In the genomic region with DNA sequence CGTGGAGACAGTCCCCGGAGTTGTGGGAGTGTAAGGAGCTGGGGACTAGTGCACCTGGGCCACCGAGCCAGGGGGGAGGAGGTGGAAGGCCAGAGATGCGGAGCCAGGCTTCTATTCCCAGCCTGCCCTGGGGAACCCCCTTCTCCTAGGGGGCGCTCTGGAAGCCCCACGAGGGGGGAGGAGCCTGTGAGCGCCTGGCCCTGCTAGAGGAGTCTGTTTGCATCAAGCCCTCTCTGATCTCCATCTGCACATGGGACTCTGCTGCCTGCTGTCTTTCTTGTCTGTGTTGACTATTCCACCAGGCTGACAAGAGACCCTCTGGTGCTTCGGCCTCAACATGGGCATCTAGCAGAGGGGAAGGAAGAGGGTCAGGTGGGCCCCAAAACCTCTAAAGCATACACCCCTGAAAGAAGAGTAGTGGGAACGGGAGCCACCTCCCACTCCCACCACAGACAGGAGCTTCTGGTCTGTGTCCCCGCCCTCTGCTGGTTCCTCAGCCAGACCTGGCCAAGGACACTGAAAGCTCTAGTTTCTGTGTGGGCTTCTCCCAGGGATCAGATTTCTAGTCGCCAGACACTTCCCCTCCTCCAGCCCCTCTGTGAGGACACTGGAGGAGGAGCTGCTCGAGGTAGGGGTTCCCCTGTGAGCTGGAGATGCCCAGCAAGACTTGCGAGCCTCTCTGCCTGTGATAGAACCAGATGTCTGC, we compare ENCODE assay signal across 9 mouse cellular contexts. TPM values are rescaled to one million over a fixed set of nuclear protein-coding genes. Genes with fewer than 3 reads are reported as not detected.
DNase-seq lines count a peak whose midpoint lies in the region; ATAC-seq lines count a peak whose summit lies in the region.
"Had no signal": no experiment of that assay in that cellular context is flagged by ENCODE, and none has a peak within 500 bp of the region (broad histone marks: within the 10 kb centered on the region; RNA-seq: fewer than 3 reads in every experiment).

No protein-coding gene starts in this region.

- 5% methylated on average over 12 of the region's 13 CpGs for WGBS in kidney, embryonic 15.5 days
- WGBS in embryonic facial prominence, embryonic 13.5 days, result 5% methylated on average over 13 of the region's 13 CpGs

- no peak overlapping the region for H3K9ac ChIP-seq in kidney, embryonic 15.5 days
- peak overlapping the region; percentile 61 for H3K9ac ChIP-seq in embryonic facial prominence, embryonic 13.5 days
- H3K9ac ChIP-seq: liver, embryonic 15.5 days had no signal

- DNase-seq in kidney, adult 11 months, result no peak
- DNase-seq in R1 (ENCODE audit: low read depth, low spot score), result peak; percentile 77
- peak; percentile 56 to 70 for DNase-seq in kidney, postnatal 4 days
- DNase-seq in naive thymus-derived CD4-positive, alpha-beta T cell, adult 2 months (ENCODE audit: low read depth), result peak; percentile 37
- DNase-seq in urinary bladder, adult 2 months (ENCODE audit: low spot score), result no peak

- peak overlapping the region; percentile 92 for H3K4me2 ChIP-seq in kidney, embryonic 15.5 days
- H3K4me2 ChIP-seq in embryonic facial prominence, embryonic 13.5 days, result peak overlapping the region; percentile 74
- H3K4me2 ChIP-seq: liver, embryonic 15.5 days had no signal

- peaks cover 69% of the 10 kb centered on the region for H3K4me1 ChIP-seq in kidney, embryonic 15.5 days
- peaks cover 53% of the 10 kb centered on the region for H3K4me1 ChIP-seq in embryonic facial prominence, embryonic 13.5 days

- peak overlapping the region; percentile 97 for H3K4me3 ChIP-seq in kidney, embryonic 15.5 days (replicated peaks)
- peak overlapping the region; percentile 97 for H3K4me3 ChIP-seq in embryonic facial prominence, embryonic 13.5 days
- H3K4me3 ChIP-seq: liver, embryonic 15.5 days had no signal

- H3K36me3 ChIP-seq in kidney, embryonic 15.5 days, result peaks cover 8% of the 10 kb centered on the region; the same call in 1 of the 2 replicates
- peaks cover 14% of the 10 kb centered on the region for H3K36me3 ChIP-seq in embryonic facial prominence, embryonic 13.5 days
- H3K36me3 ChIP-seq: liver, embryonic 15.5 days had no signal

- no peaks in the 10 kb centered on the region for H3K27me3 ChIP-seq in kidney, embryonic 15.5 days
- H3K27me3 ChIP-seq in embryonic facial prominence, embryonic 13.5 days, result no peaks in the 10 kb centered on the region

- peak overlapping the region; percentile 81 for H3K27ac ChIP-seq in kidney, embryonic 15.5 days
- H3K27ac ChIP-seq in embryonic facial prominence, embryonic 13.5 days, result peak overlapping the region; percentile 76
- H3K27ac ChIP-seq: liver, embryonic 15.5 days had no signal

- no peaks in the 10 kb centered on the region for H3K9me3 ChIP-seq in kidney, embryonic 15.5 days (replicated peaks)
- no peaks in the 10 kb centered on the region for H3K9me3 ChIP-seq in embryonic facial prominence, embryonic 13.5 days
- H3K9me3 ChIP-seq: liver, embryonic 15.5 days had no signal

- peak; percentile 50 for ATAC-seq in kidney, embryonic 15.5 days (replicated peaks; ENCODE audit: low FRiP score)
- no peak for ATAC-seq in embryonic facial prominence, embryonic 13.5 days (ENCODE audit: insufficient number of reproducible peaks, insufficient read depth, low FRiP score, low TSS enrichment, low read depth)
- no peak for ATAC-seq in erythroid progenitor cell, adult 5-6 weeks (replicated peaks; ENCODE audit: low FRiP score, poor library complexity, severe bottlenecking)

RNA-seq across cellular contexts. Expression of gene Adgrl1, which starts 3.2 kb away (rescaled TPM):
- polyA plus RNA-seq in kidney, embryonic 15.5 days (2015; fragmentation: Nextera tagmentation; extraction: Ambion mirVana), result 17.8 and 18.8 TPM in 2 replicates
- 30.5 and 31.6 TPM in 2 replicates for polyA plus RNA-seq in embryonic facial prominence, embryonic 13.5 days (2015; fragmentation: Nextera tagmentation; extraction: Ambion mirVana)
- 39.4 and 48.3 TPM in 2 replicates for polyA plus RNA-seq in urinary bladder, adult 2 months (2012; rRNA removed)
- 0.84 and 7.6 TPM in 2 replicates for total RNA-seq in erythroid progenitor cell, adult 5-6 weeks (2015; ENCODE audit: low replicate concordance)
- 0.26 and 0.30 TPM in 2 replicates for total RNA-seq in erythroid progenitor cell, adult 5-6 weeks (2017; ENCODE audit: low replicate concordance)

RNA-seq across cellular contexts. Expression of gene Gm10644, which starts 51.9 kb away (rescaled TPM):
- polyA plus RNA-seq in kidney, embryonic 15.5 days (2015; fragmentation: Nextera tagmentation; extraction: Ambion mirVana), result 0.69 and 0.71 TPM in 2 replicates
- 0.55 and 0.63 TPM in 2 replicates for polyA plus RNA-seq in embryonic facial prominence, embryonic 13.5 days (2015; fragmentation: Nextera tagmentation; extraction: Ambion mirVana)
- 0.69 and 0.96 TPM in 2 replicates for polyA plus RNA-seq in urinary bladder, adult 2 months (2012; rRNA removed)
- total RNA-seq in erythroid progenitor cell, adult 5-6 weeks (2015; ENCODE audit: low replicate concordance), result not detected in 2 replicates
- total RNA-seq in erythroid progenitor cell, adult 5-6 weeks (2017; ENCODE audit: low replicate concordance), result 1.0 TPM in 1 of 2 replicates, not detected in the other

RNA-seq across cellular contexts. Expression of gene Asf1b, which starts 52.2 kb away (rescaled TPM):
- polyA plus RNA-seq in kidney, embryonic 15.5 days (2015; fragmentation: Nextera tagmentation; extraction: Ambion mirVana), result 60.7 and 62.2 TPM in 2 replicates
- polyA plus RNA-seq in embryonic facial prominence, embryonic 13.5 days (2015; fragmentation: Nextera tagmentation; extraction: Ambion mirVana), result 58.0 and 61.3 TPM in 2 replicates
- polyA plus RNA-seq in urinary bladder, adult 2 months (2012; rRNA removed), result 2.3 and 3.1 TPM in 2 replicates
- 188 and 195 TPM in 2 replicates for total RNA-seq in erythroid progenitor cell, adult 5-6 weeks (2015; ENCODE audit: low replicate concordance)
- 120 and 123 TPM in 2 replicates for total RNA-seq in erythroid progenitor cell, adult 5-6 weeks (2017; ENCODE audit: low replicate concordance)

Comparison
In these comparisons a context has a peak if more than half of its experiments do, and no peak if none do; other contexts are left out.
1. DNase-seq: peak in R1 (single experiment), kidney, postnatal 4 days (2 of 2) and naive thymus-derived CD4-positive, alpha-beta T cell, adult 2 months (single experiment); none in kidney, adult 11 months (single experiment) and urinary bladder, adult 2 months (single experiment).
2. RNA of gene Asf1b, which starts 52.2 kb away (polyA plus RNA-seq): 60.7 to 62.2 TPM in kidney, embryonic 15.5 days and 58.0 to 61.3 TPM in embryonic facial prominence, embryonic 13.5 days; 2.3 to 3.1 TPM in urinary bladder, adult 2 months; every median in the first group is over 10 times any median in the second.